Mouse (Mus musculus) cerebral cortex, adult 2 months (tissue): ENCODE data around the gene Mpv17.

Experiments
- WGBS: fragments of 180-500 bp; shearing (Covaris S2); methylation state at CpG from one replicate; pipeline ENCODE4 v1.1.7; 2018; 5-methylcytosine and 5-hydroxymethylcytosine counted together

Gene Mpv17

GRCm38 (mm10) chr5:31154152-31154553, at the start of gene Mpv17:
Mpv17 (minus strand) TSS chr5:31154251.
- under 1% methylated on average over 19 of the region's 19 CpGs for WGBS

- WGBS, result 83% methylated on average over 7 of the region's 7 CpGs
Measured at GRCm38 (mm10) chr5:31202933-31203332, 48.9 kb upstream of the Mpv17 start.

GRCm38 (mm10) chr5:31201742-31202590, 47.9 kb upstream of the Mpv17 start, which contains the start of gene Zfp513:
Zfp513 (minus strand) TSS chr5:31202303.
- WGBS, result under 1% methylated on average over 53 of the region's 53 CpGs

- 9% methylated on average over 13 of the region's 13 CpGs for WGBS
Measured at GRCm38 (mm10) chr5:31201042-31201741, 47.1 kb upstream of the Mpv17 start.

- WGBS, result 90% methylated on average over 27 of the region's 27 CpGs
Measured at GRCm38 (mm10) chr5:31200327-31200768, 46.3 kb upstream of the Mpv17 start.

GRCm38 (mm10) chr5:31199893-31200292, 45.8 kb upstream of the Mpv17 start:
- WGBS, result 54% methylated on average over 9 of the region's 9 CpGs

- WGBS, result 87% methylated on average over 19 of the region's 19 CpGs
Measured at GRCm38 (mm10) chr5:31199321-31199892, 45.4 kb upstream of the Mpv17 start.

- WGBS, result 63% methylated on average over 5 of the region's 5 CpGs
Measured at GRCm38 (mm10) chr5:31198616-31199320, 44.7 kb upstream of the Mpv17 start.

- WGBS, result 59% methylated on average over 9 of the region's 9 CpGs
Measured at GRCm38 (mm10) chr5:31198170-31198569, 44.1 kb upstream of the Mpv17 start.

GRCm38 (mm10) chr5:31197072-31197471, 43.0 kb upstream of the Mpv17 start:
- WGBS, result 88% methylated on average over 12 of the region's 12 CpGs

- 77% methylated on average over 10 of the region's 10 CpGs for WGBS
Measured at GRCm38 (mm10) chr5:31196207-31196606, 42.2 kb upstream of the Mpv17 start.

GRCm38 (mm10) chr5:31195671-31196070, 41.6 kb upstream of the Mpv17 start:
- 84% methylated on average over 4 of the region's 4 CpGs for WGBS

- WGBS, result 87% methylated on average over 16 of the region's 16 CpGs
Measured at GRCm38 (mm10) chr5:31194486-31195485, 40.7 kb upstream of the Mpv17 start.

- WGBS, result 11% methylated on average over 25 of the region's 25 CpGs
Measured at GRCm38 (mm10) chr5:31193631-31194281, 39.7 kb upstream of the Mpv17 start.

- under 1% methylated on average over 48 of the region's 48 CpGs for WGBS
Measured at GRCm38 (mm10) chr5:31192939-31193630, 39.0 kb upstream of the Mpv17 start, which contains the start of the genes Snx17 and Eif2b4. Snx17 (plus strand) TSS chr5:31193227. Eif2b4 (minus strand) TSS chr5:31193430.

GRCm38 (mm10) chr5:31192045-31192938, 38.2 kb upstream of the Mpv17 start:
- WGBS, result 10% methylated on average over 42 of the region's 42 CpGs

GRCm38 (mm10) chr5:31190201-31190600, 36.1 kb upstream of the Mpv17 start:
- WGBS, result 92% methylated on average over 9 of the region's 9 CpGs

- WGBS, result 74% methylated on average over 4 of the region's 4 CpGs
Measured at GRCm38 (mm10) chr5:31188223-31188840, 34.3 kb upstream of the Mpv17 start.
